Mouse (Mus musculus) fibroblast of lung, adult 2 months (primary cell): Measurements from ENCODE around the gene Fasl.

Source experiments
- DNase-seq: peaks from one replicate; pipeline ENCODE4 v3.0.0-alpha.2; 2011; ENCODE audit warnings: low read depth

Gene Fasl

GRCm38 (mm10) chr1:161761556-161761955 is 26.7 kb downstream of the Fasl start:
- DNase-seq = no peak

- DNase-seq = no peak
These were observed 31.7 kb downstream of the Fasl start for GRCm38 (mm10) chr1:161756547-161756946.

- DNase-seq = no peak
These were observed 37.0 kb downstream of the Fasl start for GRCm38 (mm10) chr1:161751311-161751710.

- no peak for DNase-seq
These were observed 37.7 kb downstream of the Fasl start for GRCm38 (mm10) chr1:161750471-161751041.

GRCm38 (mm10) chr1:161748685-161749084 is 39.6 kb downstream of the Fasl start:
- no peak for DNase-seq

GRCm38 (mm10) chr1:161748138-161748537 is 40.2 kb downstream of the Fasl start:
- DNase-seq = peak; percentile 32

- DNase-seq = no peak
These were observed 41.6 kb downstream of the Fasl start for GRCm38 (mm10) chr1:161746542-161747302.

GRCm38 (mm10) chr1:161744855-161745254 is 43.4 kb downstream of the Fasl start:
- no peak for DNase-seq

- no peak for DNase-seq
These were observed 44.1 kb downstream of the Fasl start for GRCm38 (mm10) chr1:161744209-161744608.

- DNase-seq = no peak
These were observed 45.6 kb downstream of the Fasl start for GRCm38 (mm10) chr1:161742481-161743267.

GRCm38 (mm10) chr1:161736848-161737247 is 51.4 kb downstream of the Fasl start:
- DNase-seq = no peak

- DNase-seq = no peak
These were observed 52.0 kb downstream of the Fasl start for GRCm38 (mm10) chr1:161736255-161736654.

GRCm38 (mm10) chr1:161735465-161736046 is 52.7 kb downstream of the Fasl start:
- DNase-seq = no peak

- peak; percentile 77 for DNase-seq
These were observed 53.5 kb downstream of the Fasl start for GRCm38 (mm10) chr1:161734741-161735211.

- DNase-seq = no peak
These were observed 54.0 kb downstream of the Fasl start for GRCm38 (mm10) chr1:161734314-161734713.
